Mouse (Mus musculus) kidney, postnatal 0 days (tissue): ENCODE results near the gene Fras1. TPM values are rescaled to one million over a fixed set of nuclear protein-coding genes. Genes with fewer than 3 reads are reported as not detected.

ENCODE experiments used
- ATAC-seq: fragments of 200-750 bp; cut with Nextera tagmentation; replicated peaks from 2 replicates; pipeline ENCODE4 v1.8.0; 2017; ENCODE audit warnings: low read depth, moderate number of reproducible peaks, moderate TSS enrichment, moderate library complexity; ENCODE audit not compliant: low FRiP score
- DNase-seq: peaks from one replicate; pipeline ENCODE4 v3.0.0-alpha.2; 2016; ENCODE audit warnings: low spot score
- H3K27ac ChIP-seq: fragments of 300-500 bp; sonication (generic); 2 replicates; pipeline ENCODE4 v1.5.1; 2014; ENCODE audit warnings: mild to moderate bottlenecking
- H3K27me3 ChIP-seq: fragments of 300-500 bp; sonication (generic); 2 replicates; pipeline ENCODE4 v1.6.1; 2014; ENCODE audit warnings: low read length, mixed read lengths; ENCODE audit not compliant: insufficient read depth
- H3K36me3 ChIP-seq: fragments of 300-500 bp; sonication (generic); 2 replicates; pipeline ENCODE4 v1.6.1; 2014; ENCODE audit warnings: low read length, mixed read lengths; ENCODE audit not compliant: insufficient read depth
- H3K4me1 ChIP-seq: fragments of 300-500 bp; sonication (generic); replicated peaks from 2 replicates; pipeline ENCODE4 v1.6.1; 2014; ENCODE audit warnings: antibody characterized with exemption, low read length, mixed read lengths; ENCODE audit not compliant: insufficient read depth
- H3K4me2 ChIP-seq: fragments of 300-500 bp; sonication (generic); 2 replicates; pipeline ENCODE4 v1.6.1; 2014; ENCODE audit warnings: mild to moderate bottlenecking, low read length, moderate library complexity, mixed read lengths
- H3K4me3 ChIP-seq: fragments of 300-500 bp; sonication (generic); replicated peaks from 2 replicates; pipeline ENCODE4 v1.5.1; 2014; ENCODE audit warnings: low read depth, low read length
- H3K9ac ChIP-seq: fragments of 300-500 bp; sonication (generic); 2 replicates; pipeline ENCODE4 v1.6.1; 2014; ENCODE audit warnings: low read depth, low read length
- H3K9me3 ChIP-seq: fragments of 300-500 bp; sonication (generic); replicated peaks from 2 replicates; pipeline ENCODE4 v1.6.1; 2016; ENCODE audit warnings: low read length, inconsistent platforms, mixed read lengths
- CTCF ChIP-seq: IDR thresholded peaks from 2 replicates; pipeline ENCODE4 v1.5.1; 2016; ENCODE audit warnings: antibody characterized with exemption, low read depth, mild to moderate bottlenecking, moderate library complexity
- WGBS: fragments of 180-500 bp; shearing (Covaris S2); extraction: QIAGEN DNeasy Blood & Tissue Kit; methylation state at CpG from one replicate; pipeline ENCODE4 v1.1.7; 2014; 5-methylcytosine and 5-hydroxymethylcytosine counted together
- polyA plus RNA-seq: library from polyadenylated mRNA; unstranded; fragments of >200 nt; fragmentation: Nextera tagmentation; extraction: Ambion mirVana; gene quantifications from 2 replicates; pipeline ENCODE4 v1.2.1, GENCODE M21; 2015

The Fras1 gene
- polyA plus RNA-seq, 1 experiment from 2014 or later, result 15.8 TPM

DNA sequence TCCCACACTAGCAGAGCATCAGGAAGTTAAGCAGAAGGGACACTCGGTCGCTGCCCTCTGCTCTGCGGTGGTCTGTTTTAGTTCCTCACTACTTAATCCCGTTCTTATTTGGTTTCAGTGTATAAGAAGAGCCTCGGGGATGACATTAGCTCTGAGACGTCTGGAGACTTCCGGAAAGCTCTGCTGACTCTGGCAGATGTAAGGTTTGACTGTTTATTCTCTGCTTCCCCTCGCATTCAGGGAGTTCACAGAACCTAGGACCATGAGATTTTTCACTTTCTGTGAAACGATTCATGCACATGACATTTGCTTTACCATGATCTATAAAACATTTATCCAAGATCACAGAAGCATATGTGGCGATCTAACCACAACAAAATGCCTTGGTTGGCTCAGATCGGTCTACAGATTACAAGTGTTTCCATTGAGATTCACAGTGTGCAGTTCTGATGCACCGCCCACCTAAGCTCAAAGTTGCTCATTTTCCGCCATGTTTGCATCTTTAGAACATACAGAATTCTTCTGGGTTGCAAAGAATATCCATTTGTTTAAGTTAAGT, 451.1 kb downstream of the Fras1 start:
- H3K4me2 ChIP-seq, result no peak overlapping the region
- no peak overlapping the region for H3K9ac ChIP-seq
- TF ChIP-seq CTCF, result no peak

DNA sequence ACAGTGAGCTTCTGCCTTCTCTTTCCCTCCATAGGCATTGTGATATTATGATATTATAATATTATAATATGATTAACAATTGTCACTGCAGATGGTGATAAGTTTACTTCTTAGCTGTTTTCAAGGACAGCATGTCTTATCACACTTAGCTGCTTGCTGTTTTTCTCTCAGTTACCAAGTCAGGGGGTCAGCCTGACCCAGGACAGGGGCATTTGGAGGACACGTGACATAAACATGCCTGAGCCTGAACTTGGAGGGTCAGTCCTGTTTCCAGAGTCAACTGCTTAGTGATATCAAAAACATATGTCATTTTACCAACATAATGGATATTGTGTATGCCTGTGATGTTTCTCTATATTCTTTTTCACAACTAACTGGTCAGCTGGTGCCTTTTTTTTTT, 453.4 kb downstream of the Fras1 start:
- no peak overlapping the region for H3K27ac ChIP-seq
- WGBS, result 68% methylated on average over 1 of the region's 1 CpGs
- TF ChIP-seq CTCF, result no peak
- H3K4me3 ChIP-seq, result no peak overlapping the region
- no peak overlapping the region for H3K4me2 ChIP-seq
- no peak for DNase-seq
- H3K9ac ChIP-seq, result no peak overlapping the region
- H3K9me3 ChIP-seq, result no peaks in the 10 kb centered on the region
- H3K27me3 ChIP-seq, result no peaks in the 10 kb centered on the region
- ATAC-seq, result no peak
- no peaks in the 10 kb centered on the region for H3K4me1 ChIP-seq
- H3K36me3 ChIP-seq, result no peaks in the 10 kb centered on the region

More for the DNA sequence above, 451.1 kb downstream of the Fras1 start:
- Histone ChIP-seq H3K4me1 (no peaks in the 10 kb centered on the region), H3K36me3 (no peaks in the 10 kb centered on the region), H3K9me3 (no peaks in the 10 kb centered on the region), H3K27ac (no peak overlapping the region), H3K4me3 (no peak overlapping the region), H3K27me3 (no peaks in the 10 kb centered on the region)
- WGBS, result 84% methylated on average over 13 of the region's 13 CpGs
- ATAC-seq (no peak), DNase-seq (no peak)

Other genes starting within 250 kb of the Fras1 start
- gene Cnot6l, start 209.8 kb upstream of the Fras1 start, polyA plus RNA-seq, result 37.8 and 42.4 TPM in 2 replicates
- gene Mrpl1, start 164.5 kb upstream of the Fras1 start, polyA plus RNA-seq, result 26.3 and 26.5 TPM in 2 replicates